Mouse (Mus musculus) kidney, adult 2 months (tissue): ENCODE data around the gene Fkbp1b. TPM values are rescaled to one million over a fixed set of nuclear protein-coding genes. Genes with fewer than 3 reads are reported as not detected.
"Not testable (repeated sequence)": the region's sequence is repeated elsewhere in the genome, so short reads cannot be mapped to it uniquely, and the experiment has no call there.

ENCODE experiments used
- DNase-seq: peaks from one replicate; pipeline ENCODE4 v3.0.0; 2021
- H3K27ac ChIP-seq: fragments of 200-500 bp; 2 replicates; pipeline ENCODE4 v1.5.1; 2012; ENCODE audit warnings: low read depth, low read length, control low read depth, inconsistent platforms; ENCODE audit not compliant: insufficient read depth
- H3K27me3 ChIP-seq: fragments of 200-500 bp; replicated peaks from 2 replicates; pipeline ENCODE4 v1.6.1; 2012; ENCODE audit warnings: mild to moderate bottlenecking, moderate library complexity, low read length, inconsistent platforms; ENCODE audit not compliant: control insufficient read depth, insufficient read depth
- H3K36me3 ChIP-seq: fragments of 200-500 bp; 2 replicates; pipeline ENCODE4 v1.6.1; 2012; ENCODE audit warnings: mild to moderate bottlenecking, moderate library complexity, low read length, inconsistent platforms; ENCODE audit not compliant: control insufficient read depth, insufficient read depth
- H3K4me1 ChIP-seq: fragments of 200-500 bp; 2 replicates; pipeline ENCODE4 v1.6.1; 2011; ENCODE audit warnings: low read length; ENCODE audit not compliant: control insufficient read depth, insufficient read depth
- H3K4me3 ChIP-seq: fragments of 200-500 bp; 2 replicates; pipeline ENCODE4 v1.5.1; 2011; ENCODE audit warnings: mild to moderate bottlenecking, low read depth, low read length, control low read depth; ENCODE audit not compliant: insufficient read depth
- CTCF ChIP-seq: fragments of 200-500 bp; conservative IDR thresholded peaks from 2 replicates; pipeline ENCODE4 v1.5.1; 2011; ENCODE audit warnings: low read depth, mild to moderate bottlenecking, control low read depth, low read length, moderate library complexity, mixed read lengths; ENCODE audit not compliant: insufficient read depth, insufficient read length
- POLR2A ChIP-seq: fragments of 200-500 bp; IDR thresholded peaks from one replicate; pipeline ENCODE4 v1.6.1; 2011; ENCODE audit warnings: low read depth, low read length, control low read depth
- WGBS: fragments of 180-500 bp; shearing (Covaris S2); methylation state at CpG from one replicate; pipeline ENCODE4 v1.1.7; 2018; 5-methylcytosine and 5-hydroxymethylcytosine counted together
- polyA plus RNA-seq: library from polyadenylated mRNA; depleted of rRNA; stranded (reverse); fragments of >200 nt; gene quantifications from 2 replicates; pipeline ENCODE4 v1.2.3, GENCODE M21; 2012

Gene Fkbp1b
- polyA plus RNA-seq, 1 experiment: 4.8 TPM

DNA sequence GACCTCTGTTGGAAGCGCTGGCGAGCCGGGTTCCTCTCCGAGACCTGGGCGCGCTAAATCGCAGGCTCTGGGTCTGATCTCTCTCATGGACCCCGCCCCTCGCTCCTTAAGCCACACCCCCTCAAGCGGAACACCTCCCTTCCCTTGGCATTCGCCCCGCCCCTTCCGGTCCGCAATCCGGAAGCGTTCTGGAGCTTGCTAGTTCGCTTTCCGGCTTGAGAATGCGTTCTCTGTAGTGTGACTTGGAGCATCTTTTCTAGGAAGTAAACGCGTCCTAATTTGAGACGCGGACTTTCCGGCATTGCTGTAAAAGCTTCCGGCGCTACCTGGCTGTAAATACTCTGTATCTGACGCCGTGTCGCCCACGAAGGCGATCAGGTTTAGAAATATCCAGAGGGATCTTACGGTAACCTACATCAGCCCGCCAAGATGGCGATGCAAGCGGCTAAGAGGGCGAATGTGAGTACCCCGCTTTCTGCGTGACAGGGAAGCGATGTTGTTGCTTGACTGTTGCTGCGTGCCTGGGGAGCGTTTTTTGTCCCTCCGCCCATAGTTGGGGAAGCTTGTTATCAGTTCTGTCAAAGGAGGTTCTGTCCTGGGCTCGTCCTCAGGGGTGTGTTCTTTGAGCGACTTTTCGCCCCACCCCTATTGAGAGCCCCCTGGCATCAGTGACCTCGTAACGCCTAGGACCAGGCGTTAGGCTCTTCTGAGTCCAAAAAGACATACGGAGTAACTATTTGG lies 23.9 kb downstream of the Fkbp1b start, which contains the start of gene Sf3b6:
Gene Sf3b6 (plus strand): TSS at position 184 of the 741 bp plus-strand sequence.
- WGBS: under 1% methylated on average over 49 of the region's 49 CpGs
- Histone ChIP-seq H3K27ac (peak within 1 kb of the TSS; percentile 88), H3K27me3 (no peaks in the 10 kb centered on the region), H3K4me3 (peak within 1 kb of the TSS; percentile 88), H3K4me1 (peaks cover 6% of the 10 kb centered on the region; the same call in 1 of the 2 replicates), H3K36me3 (no peaks in the 10 kb centered on the region; the same call in 1 of the 2 replicates)
- TF ChIP-seq CTCF (no peak), POLR2A (peak; percentile 57)
- peak; percentile 99 for DNase-seq

DNA sequence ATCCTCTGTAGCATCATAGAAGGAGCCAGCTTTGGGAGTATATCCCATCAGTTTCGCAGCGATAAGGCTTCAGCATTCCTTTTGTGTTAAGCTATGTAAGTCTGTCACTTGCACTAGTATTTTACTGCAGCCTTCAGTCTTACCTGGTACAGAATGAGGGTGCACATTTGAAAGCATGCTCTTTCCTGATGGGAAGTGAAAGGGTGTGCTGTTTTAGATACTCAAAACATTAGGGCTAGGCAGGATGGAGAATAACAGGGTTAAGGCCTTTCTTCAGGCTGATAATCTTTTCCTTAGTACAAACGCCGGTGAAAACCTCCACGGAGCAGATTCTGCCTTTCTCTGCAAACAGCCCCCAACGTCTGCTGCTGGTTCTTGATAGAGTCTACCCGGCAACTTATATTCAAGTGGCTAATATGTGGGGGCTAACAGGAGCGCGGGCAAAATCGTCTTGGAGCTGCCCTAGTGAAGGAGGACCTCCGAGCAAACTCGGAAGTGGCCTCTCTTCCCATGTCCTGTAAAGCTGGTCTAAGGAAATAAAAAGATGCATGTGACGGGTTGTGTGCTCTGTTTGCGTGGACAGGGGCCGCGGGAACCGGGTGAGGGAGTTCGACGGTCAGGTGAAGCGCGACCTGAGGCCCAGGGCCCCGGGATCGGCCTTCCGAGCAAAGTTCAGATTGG lies 24.6 kb downstream of the Fkbp1b start:
- Histone ChIP-seq H3K27me3 (no peaks in the 10 kb centered on the region), H3K4me1 (peaks cover 9% of the 10 kb centered on the region; the same call in 1 of the 2 replicates), H3K4me3 (peak overlapping the region; percentile 88), H3K36me3 (no peaks in the 10 kb centered on the region; the same call in 1 of the 2 replicates), H3K27ac (peak overlapping the region; percentile 88)
- no peak for DNase-seq
- WGBS: 7% methylated on average over 24 of the region's 24 CpGs
- TF ChIP-seq CTCF (no peak), POLR2A (no peak)

DNA sequence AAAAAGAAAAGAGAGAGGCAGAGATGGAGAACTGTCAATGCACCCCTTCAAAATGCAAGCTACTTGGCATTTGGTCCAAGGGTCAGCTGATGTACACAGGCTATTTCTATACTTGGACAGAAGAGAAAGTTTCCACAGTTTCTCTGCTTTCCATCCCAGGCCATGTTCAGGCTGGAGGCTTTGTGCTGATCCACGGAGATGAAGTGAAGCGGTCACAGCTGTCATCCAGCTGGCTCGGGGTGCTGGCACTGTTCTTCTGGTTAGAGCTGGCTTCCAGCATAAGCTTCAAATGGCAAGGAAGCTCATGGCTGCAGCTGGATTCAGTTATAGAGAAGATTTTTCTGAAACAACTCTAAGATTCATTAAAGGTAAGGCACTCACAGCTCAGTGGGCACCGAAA lies 27.8 kb downstream of the Fkbp1b start:
- TF ChIP-seq CTCF (no peak), POLR2A (no peak)
- H3K36me3 ChIP-seq: no peaks in the 10 kb centered on the region
- WGBS: 81% methylated on average over 4 of the region's 4 CpGs
- peaks cover 12% of the 10 kb centered on the region; the same call in 1 of the 2 replicates for H3K4me1 ChIP-seq
- no peak overlapping the region for H3K4me3 ChIP-seq
- no peaks in the 10 kb centered on the region for H3K27me3 ChIP-seq
- no peak for DNase-seq
- H3K27ac ChIP-seq: no peak overlapping the region

DNA sequence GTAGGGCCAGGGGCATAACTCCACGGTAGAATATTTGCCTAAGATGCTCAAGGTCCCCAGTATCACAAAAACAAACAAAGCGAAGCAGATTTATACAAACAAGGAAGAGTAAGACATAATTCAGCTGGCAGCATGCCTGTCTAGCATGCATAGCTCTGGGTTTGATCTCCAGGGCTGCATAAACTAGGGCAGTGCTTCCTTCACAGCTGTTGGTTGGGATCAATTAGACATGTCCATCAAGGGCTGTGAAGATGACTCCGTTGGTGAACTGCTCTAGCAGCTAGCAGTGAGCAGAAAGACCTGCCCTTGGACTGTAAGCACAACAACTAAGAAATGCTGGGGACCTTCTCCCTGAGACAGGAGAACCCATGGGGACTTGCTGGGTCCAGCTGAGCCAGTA lies 29.7 kb downstream of the Fkbp1b start:
- no peaks in the 10 kb centered on the region for H3K27me3 ChIP-seq
- peak overlapping the region; percentile 64; the same call in 1 of the 2 replicates for H3K27ac ChIP-seq
- WGBS: 36% methylated on average over 3 of the region's 3 CpGs
- no peaks in the 10 kb centered on the region for H3K36me3 ChIP-seq
- no peak for DNase-seq
- no peak for TF ChIP-seq POLR2A
- no peak for TF ChIP-seq CTCF
- H3K4me3 ChIP-seq: no peak overlapping the region
- H3K4me1 ChIP-seq: peaks cover 9% of the 10 kb centered on the region; the same call in 1 of the 2 replicates

DNA sequence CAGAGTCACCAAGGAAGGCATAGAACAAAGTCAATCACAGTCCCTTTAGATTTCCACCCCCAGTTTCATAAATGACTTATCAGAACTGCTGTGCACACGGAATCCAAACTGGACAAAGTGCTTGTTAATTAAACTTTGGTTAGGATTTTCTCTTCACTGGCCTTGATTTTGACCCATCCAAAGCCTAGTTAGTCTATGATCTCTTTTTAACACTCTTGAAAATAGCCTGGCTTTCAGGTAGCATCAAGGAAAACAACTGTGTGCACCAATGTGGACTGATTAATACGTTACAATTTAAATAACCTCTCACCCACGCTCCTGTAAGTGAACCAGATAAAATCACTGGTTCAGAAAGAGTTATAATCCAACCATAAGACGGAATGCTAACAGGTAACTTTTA lies 30.4 kb downstream of the Fkbp1b start:
- Histone ChIP-seq H3K36me3 (no peaks in the 10 kb centered on the region), H3K27ac (peak overlapping the region; percentile 63; the same call in 1 of the 2 replicates), H3K4me1 (peaks cover 6% of the 10 kb centered on the region; the same call in 1 of the 2 replicates), H3K27me3 (no peaks in the 10 kb centered on the region), H3K4me3 (no peak overlapping the region)
- no peak for TF ChIP-seq POLR2A
- TF ChIP-seq CTCF: no peak
- 38% methylated on average over 4 of the region's 4 CpGs for WGBS
- peak; percentile 75 for DNase-seq

DNA sequence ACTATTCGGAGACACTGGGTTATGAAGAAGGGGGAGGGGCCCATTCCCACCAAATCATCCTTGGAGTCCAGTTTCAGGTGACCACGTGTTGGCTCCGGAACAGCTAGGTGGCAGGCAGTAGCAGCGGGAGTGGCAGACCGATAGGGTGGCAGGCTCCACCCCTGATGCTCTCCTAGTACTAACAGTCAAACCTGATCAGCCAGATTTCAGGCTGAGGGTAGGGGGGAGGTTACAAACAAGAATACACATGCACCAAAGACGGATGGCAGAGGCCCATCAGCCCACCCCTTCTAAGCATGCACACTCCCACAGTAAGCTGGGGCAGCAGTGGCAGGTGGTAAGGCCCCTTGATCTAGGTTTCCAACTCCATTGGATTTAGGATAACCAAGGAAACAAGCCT lies 43.9 kb downstream of the Fkbp1b start:
- H3K36me3 ChIP-seq, H3K27ac ChIP-seq, H3K27me3 ChIP-seq, H3K4me3 ChIP-seq, DNase-seq, H3K4me1 ChIP-seq: not testable (repeated sequence)
- 66% methylated on average over 6 of the region's 6 CpGs for WGBS

DNA sequence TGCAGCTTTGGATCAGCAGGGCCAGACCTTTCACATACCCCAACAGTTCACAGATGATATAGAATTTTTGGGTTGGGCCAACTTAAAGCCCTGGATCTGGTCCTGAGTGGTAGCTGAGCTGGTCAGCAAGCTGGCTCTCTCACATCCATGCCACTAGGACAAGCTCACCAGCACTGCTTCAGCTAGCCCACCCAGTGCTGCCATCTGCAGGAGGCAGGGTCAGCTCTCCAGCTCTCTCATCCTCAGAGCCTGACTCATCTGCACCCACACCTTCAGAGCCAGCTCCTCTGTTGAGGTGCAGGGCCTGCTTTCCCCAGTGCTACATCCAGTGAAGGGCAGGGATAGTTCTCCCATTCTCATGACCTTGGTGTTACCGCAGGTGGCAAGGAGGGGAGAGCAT lies 47.7 kb downstream of the Fkbp1b start:
- TF ChIP-seq CTCF (peak; percentile 61), POLR2A (no peak)
- peak; percentile 38 for DNase-seq
- Histone ChIP-seq H3K4me1 (no peaks in the 10 kb centered on the region), H3K36me3 (no peaks in the 10 kb centered on the region), H3K4me3 (no peak overlapping the region), H3K27me3 (no peaks in the 10 kb centered on the region), H3K27ac (no peak overlapping the region)
- WGBS: 71% methylated on average over 1 of the region's 1 CpGs

DNA sequence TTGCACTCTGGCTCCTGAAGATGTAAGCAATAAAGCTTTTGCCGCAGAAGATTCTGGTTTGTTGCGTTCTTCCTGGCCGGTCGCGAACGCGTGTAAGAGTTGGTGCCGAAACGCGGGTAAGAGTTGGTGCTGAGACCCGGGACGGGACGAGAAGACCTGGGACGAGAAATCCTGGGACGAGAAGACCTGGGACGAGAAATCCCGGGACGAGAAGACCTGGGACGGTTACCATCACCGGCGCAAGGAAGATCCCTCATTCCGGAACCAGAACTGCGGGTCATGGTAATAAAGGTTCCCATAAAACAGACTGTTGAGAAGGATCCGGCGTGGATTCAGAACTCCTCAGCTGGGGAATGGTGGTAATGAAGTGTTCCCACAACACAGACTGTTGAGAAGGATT lies 53.3 kb downstream of the Fkbp1b start:
- not testable (repeated sequence) for H3K27me3 ChIP-seq, DNase-seq, H3K4me3 ChIP-seq, H3K27ac ChIP-seq, H3K4me1 ChIP-seq, H3K36me3 ChIP-seq
- 96% methylated on average over 25 of the region's 25 CpGs for WGBS
